Mouse (Mus musculus) stomach, embryonic 15.5 days (tissue): ENCODE data around the gene Zfp655. TPM values are rescaled to one million over a fixed set of nuclear protein-coding genes. Genes with fewer than 3 reads are reported as not detected.
"Not testable (repeated sequence)": the region's sequence is repeated elsewhere in the genome, so short reads cannot be mapped to it uniquely, and the experiment has no call there.

Experiments used
- ATAC-seq: fragments of 200-750 bp; cut with Nextera tagmentation; 2 replicates; pipeline ENCODE4 v1.8.0; 2017; ENCODE audit warnings: low read depth, moderate number of reproducible peaks, moderate TSS enrichment; ENCODE audit not compliant: insufficient read depth, low FRiP score
- H3K27ac ChIP-seq: fragments of 300-500 bp; sonication (generic); 2 replicates; pipeline ENCODE4 v1.5.1; 2015; ENCODE audit warnings: mild to moderate bottlenecking, inconsistent platforms
- H3K27me3 ChIP-seq: fragments of 300-500 bp; sonication (generic); replicated peaks from 2 replicates; pipeline ENCODE4 v1.6.1; 2015; ENCODE audit warnings: inconsistent platforms
- H3K36me3 ChIP-seq: fragments of 300-500 bp; sonication (generic); 2 replicates; pipeline ENCODE4 v1.6.1; 2015; ENCODE audit warnings: inconsistent platforms
- H3K4me1 ChIP-seq: fragments of 300-500 bp; sonication (generic); 2 replicates; pipeline ENCODE4 v1.6.1; 2015; ENCODE audit warnings: inconsistent platforms
- H3K4me2 ChIP-seq: fragments of 300-500 bp; sonication (generic); 2 replicates; pipeline ENCODE4 v1.6.1; 2015; ENCODE audit warnings: mild to moderate bottlenecking, inconsistent platforms
- H3K4me3 ChIP-seq: fragments of 300-500 bp; sonication (generic); replicated peaks from 2 replicates; pipeline ENCODE4 v1.5.1; 2015; ENCODE audit warnings: inconsistent platforms
- H3K9ac ChIP-seq: fragments of 300-500 bp; sonication (generic); 2 replicates; pipeline ENCODE4 v1.6.1; 2015; ENCODE audit warnings: inconsistent platforms
- H3K9me3 ChIP-seq: fragments of 300-500 bp; sonication (generic); 2 replicates; pipeline ENCODE4 v1.6.1; 2016; ENCODE audit warnings: inconsistent platforms
- WGBS: fragments of 180-500 bp; shearing (Covaris S2); methylation state at CpG from one replicate; pipeline ENCODE4 v1.1.7; 2015; 5-methylcytosine and 5-hydroxymethylcytosine counted together
- polyA plus RNA-seq: library from polyadenylated mRNA; unstranded; fragments of >200 nt; fragmentation: Nextera tagmentation; extraction: Ambion mirVana; gene quantifications from 2 replicates; pipeline ENCODE4 v1.2.1, GENCODE M21; 2015

Zfp655 gene
- polyA plus RNA-seq, 1 experiment from 2014 or later, result 31.2 TPM

DNA sequence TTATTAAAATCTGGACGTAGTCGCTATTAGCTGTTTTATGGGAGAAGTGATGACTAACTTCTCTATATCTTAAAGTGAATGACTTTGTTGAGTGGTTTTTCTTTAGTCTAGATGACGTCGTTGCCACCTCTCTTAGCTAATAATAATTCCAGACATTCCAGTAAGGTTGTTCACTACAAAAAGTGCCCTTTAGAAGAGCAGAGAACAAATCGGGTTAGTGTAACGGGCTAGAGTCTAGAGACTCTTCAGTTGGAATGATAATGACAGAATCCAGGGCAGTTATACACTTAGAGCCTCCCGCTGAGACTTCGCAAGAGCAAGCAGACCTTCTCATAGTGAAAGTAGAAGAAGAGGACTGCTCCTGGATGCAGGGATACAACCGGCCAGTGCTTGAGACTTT is 26.5 kb upstream of the Zfp655 start:
- Histone ChIP-seq H3K9ac (peak overlapping the region; percentile 60; the same call in 1 of the 2 replicates), H3K27ac (no peak overlapping the region), H3K4me2 (peak overlapping the region; percentile 75), H3K9me3 (no peaks in the 10 kb centered on the region), H3K4me3 (peak overlapping the region; percentile 67), H3K36me3 (0 out of 2 replicates have a peak, but pooled peaks cover 6% of the 10 kb centered on the region), H3K27me3 (no peaks in the 10 kb centered on the region), H3K4me1 (peaks cover 17% of the 10 kb centered on the region)
- WGBS, result 17% methylated on average over 9 of the region's 9 CpGs
- no peak for ATAC-seq

DNA sequence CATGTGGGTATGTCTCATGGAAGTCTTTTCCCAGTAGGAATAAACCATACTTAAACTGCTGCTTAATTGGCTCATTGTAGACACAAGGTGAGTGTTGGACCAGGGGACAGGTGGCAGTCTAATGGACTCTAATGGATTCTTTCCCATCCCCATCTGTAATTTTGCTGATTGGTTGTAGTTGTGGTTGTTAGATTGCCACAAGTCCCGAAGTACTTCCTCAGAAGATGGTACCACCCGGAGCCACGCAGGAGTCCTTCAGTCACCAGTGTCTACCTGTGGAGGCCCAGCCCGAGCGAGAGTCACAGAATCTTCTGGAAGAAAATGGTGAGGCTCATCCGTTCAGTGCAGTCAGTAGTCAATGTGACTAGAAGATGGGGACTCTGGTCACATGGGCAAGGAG is 24.1 kb upstream of the Zfp655 start:
- Histone ChIP-seq H3K9me3 (no peaks in the 10 kb centered on the region), H3K9ac (no peak overlapping the region), H3K27ac (no peak overlapping the region), H3K4me2 (no peak overlapping the region), H3K27me3 (no peaks in the 10 kb centered on the region), H3K36me3 (0 out of 2 replicates have a peak, but pooled peaks cover 12% of the 10 kb centered on the region), H3K4me3 (no peak overlapping the region), H3K4me1 (peaks cover 8% of the 10 kb centered on the region)
- no peak for ATAC-seq
- WGBS, result 97% methylated on average over 6 of the region's 6 CpGs

DNA sequence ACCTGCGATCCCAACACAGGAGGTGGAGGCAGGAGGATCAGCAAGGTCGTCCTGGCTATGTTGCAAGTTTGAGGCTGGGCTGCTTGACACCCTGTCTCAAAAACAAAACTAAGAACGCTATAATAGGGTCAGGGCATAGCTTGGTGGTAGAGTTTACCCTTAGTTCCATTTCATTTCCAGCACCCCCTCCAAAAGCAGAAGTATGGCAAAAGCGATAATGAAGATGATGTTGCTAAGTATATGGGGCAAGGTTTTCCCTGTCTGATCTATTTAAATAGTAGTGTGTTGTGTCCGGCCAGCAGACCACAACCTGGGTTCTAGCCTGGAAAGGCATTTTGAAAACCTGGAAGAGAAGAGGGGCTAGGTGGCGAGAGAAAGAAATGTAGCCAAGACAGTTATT is 23.6 kb upstream of the Zfp655 start:
- Histone ChIP-seq H3K9me3 (no peaks in the 10 kb centered on the region), H3K4me2 (no peak overlapping the region), H3K9ac (no peak overlapping the region), H3K27me3 (no peaks in the 10 kb centered on the region), H3K4me3 (no peak overlapping the region), H3K27ac (no peak overlapping the region), H3K4me1 (peaks cover 8% of the 10 kb centered on the region), H3K36me3 (0 out of 2 replicates have a peak, but pooled peaks cover 15% of the 10 kb centered on the region)
- ATAC-seq, result no peak
- WGBS, result 82% methylated on average over 6 of the region's 6 CpGs

DNA sequence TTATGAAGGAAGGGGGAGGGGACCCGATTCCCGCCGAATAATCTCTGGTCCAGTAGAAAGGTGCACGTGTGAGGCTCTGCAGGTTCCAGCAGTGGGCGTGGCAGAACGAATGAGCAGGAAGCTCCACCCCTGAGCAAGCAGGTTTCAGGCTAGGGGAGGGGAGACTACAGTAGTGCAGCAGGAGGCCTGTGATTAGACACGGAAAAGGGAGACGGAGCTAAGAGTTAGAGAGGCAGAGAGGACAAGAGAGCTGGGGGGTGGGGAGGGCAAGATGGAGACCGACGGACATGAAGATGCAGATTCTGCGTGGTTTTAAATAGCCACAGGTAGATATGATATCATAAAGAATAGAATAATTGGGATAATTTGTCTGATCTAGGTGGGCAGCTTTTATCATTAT is 23.1 kb upstream of the Zfp655 start:
- WGBS, result 45% methylated on average over 11 of the region's 11 CpGs

DNA sequence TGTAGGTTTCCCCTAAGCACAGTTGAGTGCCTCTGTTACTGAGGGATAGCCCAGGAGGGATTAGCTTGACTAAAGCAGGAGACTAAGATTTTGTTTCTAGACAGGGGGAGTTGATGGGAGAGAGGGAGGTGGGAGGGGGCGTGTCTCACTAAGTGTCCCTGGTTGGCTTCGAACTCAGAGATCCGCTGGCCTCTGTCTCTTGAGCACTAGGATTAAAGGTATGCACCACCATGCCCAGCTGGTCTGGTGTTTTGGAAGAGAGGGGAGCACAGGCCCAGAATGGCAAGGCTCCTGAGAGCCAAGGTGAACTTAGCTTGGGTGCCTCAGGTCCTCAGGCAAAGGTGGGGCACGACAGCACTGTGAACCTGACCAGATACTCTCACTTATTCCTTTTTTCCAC is 20.2 kb upstream of the Zfp655 start:
- Histone ChIP-seq H3K4me3 (no peak overlapping the region), H3K9me3 (no peaks in the 10 kb centered on the region), H3K27ac (no peak overlapping the region), H3K9ac (no peak overlapping the region), H3K27me3 (no peaks in the 10 kb centered on the region), H3K4me1 (no peaks in the 10 kb centered on the region), H3K4me2 (no peak overlapping the region), H3K36me3 (peaks cover 25% of the 10 kb centered on the region; the same call in 1 of the 2 replicates)
- ATAC-seq, result no peak
- WGBS, result 95% methylated on average over 4 of the region's 4 CpGs

More for the DNA sequence above, 23.1 kb upstream of the Zfp655 start:
- 0 out of 2 replicates have a peak, but pooled peaks cover 19% of the 10 kb centered on the region for H3K36me3 ChIP-seq
- ATAC-seq, H3K9ac ChIP-seq, H3K4me2 ChIP-seq, H3K4me3 ChIP-seq, H3K4me1 ChIP-seq, H3K27ac ChIP-seq, H3K9me3 ChIP-seq, H3K27me3 ChIP-seq: not testable (repeated sequence)

DNA sequence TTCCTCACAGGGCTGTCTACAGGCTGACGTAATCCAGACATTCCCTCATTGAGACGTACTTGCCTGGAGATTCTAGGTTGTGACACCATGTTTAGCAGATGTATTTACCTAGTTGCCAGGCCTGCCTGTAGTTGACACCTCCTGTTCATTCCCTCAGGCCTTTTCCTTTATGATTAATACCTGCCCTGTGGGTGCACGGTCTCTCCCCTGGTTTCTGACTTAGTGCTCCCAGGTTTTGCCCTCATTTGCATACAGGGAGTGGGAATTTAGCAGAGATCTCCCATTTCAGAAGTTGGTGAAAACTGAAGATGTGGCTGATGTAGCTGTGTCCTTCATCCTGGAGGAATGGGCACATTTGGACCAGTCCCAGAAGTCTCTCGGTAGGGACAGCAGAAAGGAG is 19.3 kb upstream of the Zfp655 start:
- Histone ChIP-seq H3K36me3 (peaks cover 25% of the 10 kb centered on the region; the same call in 1 of the 2 replicates), H3K9ac (no peak overlapping the region), H3K4me3 (no peak overlapping the region), H3K4me1 (no peaks in the 10 kb centered on the region), H3K27me3 (no peaks in the 10 kb centered on the region), H3K4me2 (no peak overlapping the region), H3K9me3 (no peaks in the 10 kb centered on the region), H3K27ac (no peak overlapping the region)
- no peak for ATAC-seq
- 87% methylated on average over 4 of the region's 4 CpGs for WGBS

DNA sequence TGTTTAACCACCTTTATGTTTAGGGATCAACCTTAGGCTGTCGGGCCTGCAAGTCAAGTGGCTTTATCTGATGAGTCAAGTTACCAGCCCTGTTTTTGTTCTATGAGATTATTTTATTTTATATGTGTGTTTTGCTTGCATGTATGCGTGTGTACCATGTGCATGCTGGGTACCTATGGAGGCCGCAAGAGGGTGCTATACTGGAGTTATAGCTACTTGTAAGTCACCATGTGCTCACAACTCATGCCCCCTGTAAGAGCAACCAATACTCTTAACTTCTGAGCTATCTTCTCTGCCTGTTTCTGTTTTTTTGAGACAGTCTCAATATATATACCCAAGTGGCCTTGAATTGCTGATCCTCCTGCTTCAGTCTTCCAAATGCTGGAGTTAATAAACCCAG is 18.0 kb upstream of the Zfp655 start:
- H3K36me3 ChIP-seq, result peaks cover 22% of the 10 kb centered on the region
- H3K9ac ChIP-seq, result no peak overlapping the region

DNA sequence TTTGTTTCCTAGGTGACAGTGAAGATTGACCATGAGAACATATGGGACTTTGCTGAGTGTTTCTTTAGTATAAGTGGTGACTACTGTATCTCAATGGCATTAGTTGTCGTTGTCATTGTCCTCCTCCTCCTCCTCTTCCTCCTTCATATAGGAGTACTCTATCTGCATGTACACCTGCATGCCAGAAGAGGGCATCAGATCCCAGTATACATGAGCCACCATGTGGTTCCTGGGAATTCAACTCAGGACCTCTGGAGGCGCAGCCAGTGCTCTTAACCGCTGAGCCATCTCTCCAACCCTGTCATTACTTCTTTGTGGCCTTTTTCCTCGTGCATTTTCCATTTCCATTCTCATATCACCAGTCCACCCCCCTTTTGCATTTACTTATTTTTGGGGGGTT is 16.8 kb upstream of the Zfp655 start:
- no peak for ATAC-seq
- no peak overlapping the region for H3K27ac ChIP-seq
- no peaks in the 10 kb centered on the region for H3K27me3 ChIP-seq
- H3K9me3 ChIP-seq, result no peaks in the 10 kb centered on the region
- H3K4me3 ChIP-seq, result no peak overlapping the region
- H3K4me1 ChIP-seq, result no peaks in the 10 kb centered on the region
- 63% methylated on average over 4 of the region's 4 CpGs for WGBS
- H3K9ac ChIP-seq, result no peak overlapping the region
- H3K36me3 ChIP-seq, result peaks cover 26% of the 10 kb centered on the region
- no peak overlapping the region for H3K4me2 ChIP-seq

More for the DNA sequence above, 18.0 kb upstream of the Zfp655 start:
- no peaks in the 10 kb centered on the region for H3K9me3 ChIP-seq
- no peak overlapping the region for H3K4me3 ChIP-seq
- no peak overlapping the region for H3K4me2 ChIP-seq
- H3K27ac ChIP-seq, result no peak overlapping the region
- H3K27me3 ChIP-seq, result no peaks in the 10 kb centered on the region
- no peaks in the 10 kb centered on the region for H3K4me1 ChIP-seq
- ATAC-seq, result no peak
- WGBS, result 95% methylated on average over 3 of the region's 3 CpGs

DNA sequence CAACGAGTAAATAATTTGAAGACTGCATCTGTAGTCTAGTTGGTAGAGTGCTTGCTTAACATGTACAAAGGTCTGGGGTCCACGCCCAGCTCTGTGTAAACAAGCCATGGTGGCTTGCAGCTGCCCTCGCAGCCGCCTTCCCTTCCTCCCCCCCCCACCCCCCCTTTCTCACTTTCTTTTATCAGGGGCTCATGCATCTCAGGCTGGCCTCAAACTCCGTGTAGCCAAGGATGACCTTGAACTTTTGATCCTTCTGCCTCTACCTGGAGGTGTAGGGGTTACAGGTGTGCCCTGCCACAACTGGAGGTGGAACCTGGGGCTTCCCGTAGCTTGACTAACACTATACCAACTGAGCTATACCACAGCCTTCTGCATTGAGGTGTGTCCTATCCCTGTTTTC is 13.8 kb upstream of the Zfp655 start:
- Histone ChIP-seq H3K9me3 (no peaks in the 10 kb centered on the region), H3K27ac (no peak overlapping the region), H3K27me3 (no peaks in the 10 kb centered on the region), H3K4me1 (no peaks in the 10 kb centered on the region), H3K4me2 (no peak overlapping the region), H3K36me3 (peaks cover 37% of the 10 kb centered on the region), H3K9ac (no peak overlapping the region), H3K4me3 (no peak overlapping the region)
- ATAC-seq, result 0 out of 2 replicates have a peak, but pooled peaks have one; percentile 54
- 68% methylated on average over 6 of the region's 6 CpGs for WGBS

DNA sequence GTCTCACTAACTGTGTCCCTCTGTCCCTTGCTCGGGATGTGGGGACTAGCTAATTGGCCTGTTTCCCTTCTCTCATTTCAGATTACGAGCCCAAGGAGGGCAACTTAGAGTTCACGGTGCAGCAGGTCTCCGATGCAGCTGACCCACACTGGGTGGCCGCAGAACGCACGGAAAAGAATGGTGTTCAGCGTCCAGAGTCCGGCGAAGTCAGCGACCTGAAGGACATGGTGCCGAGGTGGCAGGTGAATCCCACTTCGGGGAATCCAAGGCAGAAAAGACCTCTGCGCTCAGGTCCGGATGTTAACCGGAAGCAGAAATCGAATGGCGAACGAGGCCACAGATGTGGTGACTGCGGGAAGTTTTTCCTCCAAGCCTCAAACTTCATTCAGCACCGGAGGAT is 13.3 kb upstream of the Zfp655 start:
- no peak overlapping the region for H3K9ac ChIP-seq
- peaks cover 32% of the 10 kb centered on the region for H3K36me3 ChIP-seq
- no peak for ATAC-seq
- no peak overlapping the region for H3K27ac ChIP-seq
- H3K4me3 ChIP-seq, result no peak overlapping the region
- 95% methylated on average over 21 of the region's 21 CpGs for WGBS
- no peaks in the 10 kb centered on the region for H3K9me3 ChIP-seq
- no peak overlapping the region for H3K4me2 ChIP-seq
- no peaks in the 10 kb centered on the region for H3K27me3 ChIP-seq
- H3K4me1 ChIP-seq, result no peaks in the 10 kb centered on the region

DNA sequence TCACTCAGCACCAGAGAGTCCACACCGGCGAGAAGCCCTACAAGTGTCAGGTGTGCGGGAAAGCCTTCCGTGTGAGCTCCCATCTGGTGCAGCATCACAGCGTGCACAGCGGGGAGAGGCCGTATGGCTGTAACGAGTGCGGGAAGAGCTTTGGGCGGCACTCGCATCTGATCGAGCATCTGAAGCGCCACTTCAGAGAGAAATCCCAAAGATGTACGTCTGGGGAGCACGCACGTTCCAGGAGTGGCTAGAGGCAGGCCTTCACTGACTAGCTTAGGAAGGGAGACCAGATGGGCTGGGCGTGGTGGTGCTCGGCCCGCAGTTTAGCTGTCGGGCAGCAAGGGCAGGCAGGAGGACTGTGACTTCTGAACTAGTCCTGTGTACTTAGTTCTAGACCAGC is 12.8 kb upstream of the Zfp655 start:
- 95% methylated on average over 20 of the region's 20 CpGs for WGBS
- H3K4me2 ChIP-seq, result no peak overlapping the region
- no peak overlapping the region for H3K9ac ChIP-seq
- H3K36me3 ChIP-seq, result peaks cover 29% of the 10 kb centered on the region
- no peak for ATAC-seq
- H3K27ac ChIP-seq, result no peak overlapping the region
- no peaks in the 10 kb centered on the region for H3K27me3 ChIP-seq
- no peaks in the 10 kb centered on the region for H3K4me1 ChIP-seq
- no peaks in the 10 kb centered on the region for H3K9me3 ChIP-seq
- no peak overlapping the region for H3K4me3 ChIP-seq

DNA sequence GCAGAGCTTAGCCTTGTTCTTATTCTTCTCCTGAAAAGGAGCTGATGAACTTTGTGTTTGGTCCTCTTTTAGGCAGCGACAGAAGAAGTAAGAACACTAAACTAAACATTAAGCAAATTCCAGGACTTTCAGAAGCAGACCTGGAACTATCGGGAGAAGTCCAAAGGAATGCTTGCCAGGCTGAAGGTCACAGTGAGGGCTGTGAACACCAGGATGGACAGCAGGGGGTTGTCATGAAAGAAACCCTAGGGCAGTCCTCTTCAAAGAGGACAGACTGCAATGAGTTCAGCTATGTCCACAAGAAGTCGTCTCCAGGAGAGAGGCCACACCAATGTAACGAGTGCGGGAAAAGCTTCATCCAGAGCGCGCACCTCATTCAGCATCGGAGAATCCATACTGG is 11.5 kb upstream of the Zfp655 start:
- H3K4me1 ChIP-seq, result no peaks in the 10 kb centered on the region
- H3K36me3 ChIP-seq, result peaks cover 24% of the 10 kb centered on the region
- 95% methylated on average over 8 of the region's 8 CpGs for WGBS
- no peak for ATAC-seq
- no peaks in the 10 kb centered on the region for H3K9me3 ChIP-seq
- H3K4me2 ChIP-seq, result no peak overlapping the region
- no peak overlapping the region for H3K27ac ChIP-seq
- H3K27me3 ChIP-seq, result no peaks in the 10 kb centered on the region
- H3K4me3 ChIP-seq, result no peak overlapping the region
- no peak overlapping the region for H3K9ac ChIP-seq

DNA sequence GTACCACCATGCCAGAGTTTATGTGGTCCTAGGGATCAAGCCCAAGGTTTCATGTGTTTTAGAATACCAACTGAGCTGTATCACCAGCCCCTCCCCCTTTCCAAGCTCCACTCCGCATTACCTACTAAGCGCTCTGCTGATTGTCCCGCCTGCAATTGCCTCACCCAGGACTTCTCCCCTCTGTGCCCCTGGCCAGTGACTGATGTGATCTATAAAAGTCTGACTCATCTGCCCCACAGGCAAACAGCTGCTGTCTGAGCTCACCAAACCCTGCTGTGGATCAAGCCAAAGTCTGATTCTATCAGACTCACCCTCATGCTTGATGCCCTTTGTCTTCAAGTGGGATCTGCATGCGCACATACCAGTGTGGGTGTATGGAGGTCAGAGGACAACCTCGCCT is 8.7 kb upstream of the Zfp655 start:
- no peak overlapping the region for H3K27ac ChIP-seq
- H3K9ac ChIP-seq, result no peak overlapping the region
- no peak for ATAC-seq

More for the DNA sequence above, 8.7 kb upstream of the Zfp655 start:
- no peaks in the 10 kb centered on the region for H3K27me3 ChIP-seq
- H3K4me1 ChIP-seq, result no peaks in the 10 kb centered on the region
- H3K4me3 ChIP-seq, result no peak overlapping the region
- no peak overlapping the region for H3K4me2 ChIP-seq
- no peaks in the 10 kb centered on the region for H3K9me3 ChIP-seq
- WGBS, result 78% methylated on average over 5 of the region's 5 CpGs
- H3K36me3 ChIP-seq, result peaks cover 24% of the 10 kb centered on the region
